Mouse (Mus musculus) liver, embryonic 15.5 days (tissue): Measurements from ENCODE around the gene Tle6. TPM values are rescaled to one million over a fixed set of nuclear protein-coding genes. Genes with fewer than 3 reads are reported as not detected.
A peak's percentile ranks its signal among the peaks of the same experiment; 100 is the strongest.

Experiments used
- ATAC-seq: fragments of 200-750 bp; cut with Nextera tagmentation; 2 replicates; pipeline ENCODE4 v1.8.0; 2017; ENCODE audit warnings: moderate number of reproducible peaks, mild to moderate bottlenecking, moderate library complexity; ENCODE audit not compliant: insufficient read depth
- H3K27ac ChIP-seq: fragments of 300-500 bp; sonication (generic); replicated peaks from 2 replicates; pipeline ENCODE4 v1.5.1; 2015; ENCODE audit warnings: mild to moderate bottlenecking, inconsistent platforms
- H3K27me3 ChIP-seq: fragments of 300-500 bp; sonication (generic); 2 replicates; pipeline ENCODE4 v1.6.1; 2015; ENCODE audit warnings: mild to moderate bottlenecking, inconsistent platforms
- H3K36me3 ChIP-seq: fragments of 300-500 bp; sonication (generic); replicated peaks from 2 replicates; pipeline ENCODE4 v1.6.1; 2015; ENCODE audit warnings: moderate library complexity, mild to moderate bottlenecking, inconsistent platforms
- H3K4me1 ChIP-seq: fragments of 300-500 bp; sonication (generic); replicated peaks from 2 replicates; pipeline ENCODE4 v1.6.1; 2015; ENCODE audit warnings: inconsistent platforms
- H3K4me2 ChIP-seq: fragments of 300-500 bp; sonication (generic); 2 replicates; pipeline ENCODE4 v1.6.1; 2015; ENCODE audit warnings: moderate library complexity, mild to moderate bottlenecking, inconsistent platforms
- H3K4me3 ChIP-seq: fragments of 300-500 bp; sonication (generic); replicated peaks from 2 replicates; pipeline ENCODE4 v1.5.1; 2015; ENCODE audit warnings: mild to moderate bottlenecking, inconsistent platforms
- H3K9ac ChIP-seq: fragments of 300-500 bp; sonication (generic); 2 replicates; pipeline ENCODE4 v1.6.1; 2015; ENCODE audit warnings: moderate library complexity, mild to moderate bottlenecking, inconsistent platforms
- H3K9me3 ChIP-seq: fragments of 300-500 bp; sonication (generic); replicated peaks from 2 replicates; pipeline ENCODE4 v1.6.1; 2016; ENCODE audit warnings: inconsistent platforms
- WGBS: fragments of 180-500 bp; shearing (Covaris S2); methylation state at CpG from one replicate; pipeline ENCODE4 v1.1.7; 2015; ENCODE audit warnings: mixed read lengths; ENCODE audit not compliant: insufficient replicate concordance; 5-methylcytosine and 5-hydroxymethylcytosine counted together
- polyA plus RNA-seq: library from polyadenylated mRNA; unstranded; fragments of >200 nt; fragmentation: Nextera tagmentation; extraction: Ambion mirVana; gene quantifications from 2 replicates; pipeline ENCODE4 v1.2.1, GENCODE M21; 2015

Gene Tle6
- polyA plus RNA-seq, 1 experiment from 2014 or later: 3.5 TPM

DNA sequence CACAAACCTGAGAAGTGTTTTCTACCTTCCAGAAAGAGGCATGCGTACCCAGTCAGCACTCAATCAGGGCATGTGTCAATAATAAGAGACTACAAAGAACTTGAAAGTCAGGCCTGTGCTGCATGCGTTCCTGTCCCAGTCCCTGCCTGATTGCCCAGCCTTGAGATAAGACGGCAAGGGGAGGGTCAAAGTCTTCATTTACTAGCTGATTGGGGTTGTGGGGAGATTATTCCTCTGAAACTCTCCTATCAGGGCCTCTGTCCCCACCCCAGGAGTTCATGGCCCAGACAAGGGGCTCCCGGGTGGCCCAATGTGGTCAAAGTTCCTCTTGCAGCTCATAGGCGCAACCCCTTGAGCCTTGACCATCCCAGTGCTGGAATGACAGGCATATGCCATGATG lies 54.5 kb downstream of the Tle6 start:
- no peaks in the 10 kb centered on the region for H3K36me3 ChIP-seq
- H3K9ac ChIP-seq: peak overlapping the region; percentile 27; the same call in 1 of the 2 replicates
- peak; percentile 11 for ATAC-seq
- H3K9me3 ChIP-seq: no peaks in the 10 kb centered on the region
- no peaks in the 10 kb centered on the region for H3K27me3 ChIP-seq
- no peak overlapping the region for H3K4me3 ChIP-seq
- 14% methylated on average over 5 of the region's 5 CpGs for WGBS
- H3K27ac ChIP-seq: peak overlapping the region; percentile 94
- peak overlapping the region; percentile 95 for H3K4me2 ChIP-seq
- H3K4me1 ChIP-seq: peaks cover 73% of the 10 kb centered on the region

DNA sequence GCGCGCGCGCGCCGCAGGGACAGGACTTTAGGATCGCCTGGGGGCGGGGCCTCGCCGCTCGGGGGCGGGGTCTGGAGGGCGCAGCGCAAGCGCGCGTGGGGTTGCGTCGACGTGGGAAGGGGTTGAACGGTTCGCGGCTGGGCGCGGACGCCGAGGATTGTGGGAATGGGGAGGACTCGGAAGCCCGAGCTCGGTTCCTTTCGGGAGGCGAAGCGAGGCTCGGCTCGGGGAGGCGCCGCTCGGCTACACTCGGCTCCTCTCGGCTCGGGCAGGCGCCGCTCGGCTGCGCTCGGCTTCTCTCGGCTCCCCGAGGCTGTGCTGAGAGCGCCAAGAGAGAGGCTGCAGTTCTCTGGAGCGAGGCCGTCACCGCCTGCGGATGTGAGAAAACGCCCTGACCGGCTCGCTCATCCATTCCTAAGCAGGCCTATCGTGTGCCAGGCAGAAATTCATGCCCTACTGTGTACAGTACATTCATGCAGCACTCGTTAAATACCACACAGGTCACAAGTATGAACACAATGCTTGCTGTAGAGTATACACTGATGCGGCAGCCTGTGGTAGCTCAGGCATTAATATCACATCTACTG lies 55.6 kb downstream of the Tle6 start, which contains the start of gene Gna11:
Gna11 (minus strand) TSS at position 30 of the 587 bp plus-strand sequence.
- Histone ChIP-seq H3K27me3 (no peaks in the 10 kb centered on the region), H3K4me2 (peak within 1 kb of the TSS; percentile 95), H3K9me3 (no peaks in the 10 kb centered on the region), H3K27ac (peak within 1 kb of the TSS; percentile 94), H3K36me3 (0 out of 2 replicates have a peak, but pooled peaks cover 4% of the 10 kb centered on the region), H3K4me3 (peak within 1 kb of the TSS; percentile 84), H3K4me1 (peaks cover 71% of the 10 kb centered on the region), H3K9ac (peak within 1 kb of the TSS; percentile 88)
- 1% methylated on average over 56 of the region's 59 CpGs for WGBS
- ATAC-seq: peak; percentile 87

GRCm38 (mm10) chr10:81544296-81545160 lies 56.3 kb downstream of the Tle6 start:
- Histone ChIP-seq H3K9me3 (no peaks in the 10 kb centered on the region), H3K27ac (peak overlapping the region; percentile 94), H3K4me2 (peak overlapping the region; percentile 95), H3K4me3 (peak overlapping the region; percentile 84), H3K27me3 (no peaks in the 10 kb centered on the region), H3K4me1 (peaks cover 71% of the 10 kb centered on the region), H3K36me3 (peaks cover 4% of the 10 kb centered on the region; the same call in 1 of the 2 replicates), H3K9ac (peak overlapping the region; percentile 88)
- peak; percentile 9; the same call in 1 of the 2 replicates for ATAC-seq
- WGBS: under 1% methylated on average over 93 of the region's 93 CpGs

DNA sequence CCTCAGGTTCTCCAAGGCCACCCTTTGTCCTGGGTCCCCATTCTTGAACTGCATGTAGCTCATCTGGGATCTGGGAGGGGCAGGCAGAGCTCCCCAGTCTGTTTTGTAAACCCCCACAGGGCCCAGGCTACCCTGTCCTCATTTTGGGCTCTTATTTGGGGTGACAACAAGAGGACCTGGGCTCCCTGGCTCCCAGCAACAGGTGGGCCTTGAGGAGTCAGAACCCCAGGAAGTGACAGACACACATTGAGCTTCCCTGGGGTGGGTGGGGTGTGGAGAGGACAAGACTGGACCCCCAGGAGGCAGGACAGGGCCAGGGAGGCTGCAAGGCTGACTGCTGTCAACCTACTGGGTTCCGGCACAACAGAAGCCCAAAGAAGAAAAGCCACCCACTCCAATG lies 57.2 kb downstream of the Tle6 start:
- H3K36me3 ChIP-seq: peaks cover 13% of the 10 kb centered on the region
- H3K27ac ChIP-seq: peak overlapping the region; percentile 94; the same call in 1 of the 2 replicates
- H3K4me2 ChIP-seq: peak overlapping the region; percentile 95
- WGBS: 71% methylated on average over 1 of the region's 1 CpGs
- H3K9ac ChIP-seq: peak overlapping the region; percentile 88
- H3K4me3 ChIP-seq: peak overlapping the region; percentile 84
- peaks cover 71% of the 10 kb centered on the region for H3K4me1 ChIP-seq
- H3K9me3 ChIP-seq: no peaks in the 10 kb centered on the region
- ATAC-seq: no peak
- no peaks in the 10 kb centered on the region for H3K27me3 ChIP-seq

GRCm38 (mm10) chr10:81542727-81543460 lies 58.0 kb downstream of the Tle6 start:
- Histone ChIP-seq H3K9ac (peak overlapping the region; percentile 88; the same call in 1 of the 2 replicates), H3K9me3 (no peaks in the 10 kb centered on the region), H3K36me3 (peaks cover 14% of the 10 kb centered on the region), H3K27ac (no peak overlapping the region; the same call in none of the 2 replicates), H3K4me2 (peak overlapping the region; percentile 95), H3K4me1 (peaks cover 73% of the 10 kb centered on the region), H3K27me3 (no peaks in the 10 kb centered on the region), H3K4me3 (peak overlapping the region; percentile 84; the same call in 1 of the 2 replicates)
- no peak for ATAC-seq
- 66% methylated on average over 7 of the region's 7 CpGs for WGBS

- Histone ChIP-seq H3K9me3 (no peaks in the 10 kb centered on the region), H3K4me3 (0 out of 2 replicates have a peak overlapping the region, but pooled peaks have one; percentile 84), H3K4me1 (peaks cover 71% of the 10 kb centered on the region), H3K36me3 (peaks cover 14% of the 10 kb centered on the region), H3K9ac (no peak overlapping the region), H3K27ac (peak overlapping the region; percentile 52), H3K4me2 (peak overlapping the region; percentile 95), H3K27me3 (no peaks in the 10 kb centered on the region)
- ATAC-seq: no peak
- 66% methylated on average over 10 of the region's 10 CpGs for WGBS
Measured at GRCm38 (mm10) chr10:81541803-81542202, 59.1 kb downstream of the Tle6 start.

- Histone ChIP-seq H3K27ac (peak overlapping the region; percentile 52), H3K27me3 (no peaks in the 10 kb centered on the region), H3K4me1 (peaks cover 67% of the 10 kb centered on the region), H3K36me3 (peaks cover 14% of the 10 kb centered on the region), H3K9ac (no peak overlapping the region), H3K4me2 (peak overlapping the region; percentile 95), H3K4me3 (no peak overlapping the region), H3K9me3 (no peaks in the 10 kb centered on the region)
- no peak for ATAC-seq
- 61% methylated on average over 5 of the region's 5 CpGs for WGBS
Measured at GRCm38 (mm10) chr10:81541363-81541762, 59.5 kb downstream of the Tle6 start.

Other genes starting within 250 kb of the Tle6 start
- 15.0 and 16.5 TPM in 2 replicates for gene Mfsd12, start 243.6 kb downstream of the Tle6 start, polyA plus RNA-seq
- gene 4930404N11Rik, start 235.3 kb downstream of the Tle6 start, polyA plus RNA-seq: 2.3 and 2.9 TPM in 2 replicates
- 127 and 147 TPM in 2 replicates for gene Fzr1, start 222.6 kb downstream of the Tle6 start, polyA plus RNA-seq
- 50.9 and 56.2 TPM in 2 replicates for gene Dohh, start 216.6 kb downstream of the Tle6 start, polyA plus RNA-seq
- 0.75 and 0.88 TPM in 2 replicates for gene Gm48551, start 216.6 kb downstream of the Tle6 start, polyA plus RNA-seq
- gene Gm48552, start 212.1 kb downstream of the Tle6 start, polyA plus RNA-seq: 0.56 TPM in 1 of 2 replicates, not detected in the other
- 1.9 and 2.3 TPM in 2 replicates for gene Smim24, start 208.0 kb downstream of the Tle6 start, polyA plus RNA-seq
- 9.5 and 11.5 TPM in 2 replicates for gene Nfic, start 145.4 kb downstream of the Tle6 start, polyA plus RNA-seq
- gene Celf5, start 118.4 kb downstream of the Tle6 start, polyA plus RNA-seq: 0.02 TPM in 1 of 2 replicates, not detected in the other
- gene Ncln, start 104.7 kb downstream of the Tle6 start, polyA plus RNA-seq: 43.7 and 52.0 TPM in 2 replicates
- gene S1pr4, start 100.9 kb downstream of the Tle6 start, polyA plus RNA-seq: 4.1 and 5.4 TPM in 2 replicates
- 4.3 and 5.6 TPM in 2 replicates for gene Gna15, start 76.8 kb downstream of the Tle6 start, polyA plus RNA-seq
- gene Gna11, start 55.9 kb downstream of the Tle6 start, polyA plus RNA-seq: 20.3 and 24.6 TPM in 2 replicates
- 243 and 271 TPM in 2 replicates for gene Aes, start 41.6 kb downstream of the Tle6 start, polyA plus RNA-seq
- gene Tle2, start 26.5 kb downstream of the Tle6 start, polyA plus RNA-seq: 2.2 and 2.6 TPM in 2 replicates
- gene BC025920, start 5.2 kb upstream of the Tle6 start, polyA plus RNA-seq: 0.23 and 0.24 TPM in 2 replicates
- gene Sirt6, start 26.7 kb upstream of the Tle6 start, polyA plus RNA-seq: 7.7 and 9.1 TPM in 2 replicates
- 1.8 and 2.3 TPM in 2 replicates for gene Ankrd24, start 27.5 kb upstream of the Tle6 start, polyA plus RNA-seq
- gene Gm10778, start 48.0 kb upstream of the Tle6 start, polyA plus RNA-seq: 1.7 TPM in 2 replicates
- gene Zfp433, start 103.8 kb upstream of the Tle6 start, polyA plus RNA-seq: 4.0 and 4.3 TPM in 2 replicates
- gene Gm3055, start 170.1 kb upstream of the Tle6 start, polyA plus RNA-seq: 0.74 and 0.86 TPM in 2 replicates
- gene Gm4767, start 211.1 kb upstream of the Tle6 start, polyA plus RNA-seq: 0.86 TPM in 2 replicates